Mouse (Mus musculus) urinary bladder, postnatal 0 days (tissue): ENCODE measurements around the gene Vmn1r191. TPM values are rescaled to one million over a fixed set of nuclear protein-coding genes. Genes with fewer than 3 reads are reported as not detected.

Source experiments
- microRNA-seq: library from miRNA; unstranded; fragments of <30 nt; microRNA quantifications from one replicate; pipeline ENCODE4, GENCODE M21; 2016
- polyA plus RNA-seq: library from polyadenylated mRNA; unstranded; fragments of >200 nt; fragmentation: Nextera tagmentation; extraction: Ambion mirVana; gene quantifications from 2 replicates; pipeline ENCODE4 v1.2.1, GENCODE M21; 2015

Gene Vmn1r191
- not detected in 2 replicates for polyA plus RNA-seq

GRCm38 (mm10) chr13:22183869-22184268, at the start of gene Vmn1r191:
TSS of gene Vmn1r191 (minus strand) at chr13:22183969.

DNA sequence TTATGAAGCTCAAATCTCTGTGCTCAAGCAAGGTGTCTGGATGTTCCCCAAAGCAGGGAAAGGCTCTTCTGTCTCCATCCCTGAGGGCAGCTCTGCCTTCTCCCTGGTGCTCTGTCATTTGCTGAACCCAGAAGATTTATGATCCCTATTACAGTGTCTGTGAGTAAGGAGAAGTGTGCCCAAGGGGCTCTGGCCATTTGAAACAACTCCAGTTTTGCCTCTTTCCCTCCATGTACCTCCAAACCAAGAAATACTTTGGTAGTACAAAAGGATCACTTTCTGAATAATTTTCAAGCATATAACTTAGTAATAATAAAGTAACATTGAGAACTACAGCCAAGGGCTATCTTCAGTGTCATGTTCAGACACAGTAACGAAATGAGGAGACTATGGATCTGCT, 39.3 kb upstream of the Vmn1r191 start, which contains the start of gene Vmn1r193:
TSS of gene Vmn1r193 (minus strand) at position 101 of the 400 bp plus-strand sequence.

DNA sequence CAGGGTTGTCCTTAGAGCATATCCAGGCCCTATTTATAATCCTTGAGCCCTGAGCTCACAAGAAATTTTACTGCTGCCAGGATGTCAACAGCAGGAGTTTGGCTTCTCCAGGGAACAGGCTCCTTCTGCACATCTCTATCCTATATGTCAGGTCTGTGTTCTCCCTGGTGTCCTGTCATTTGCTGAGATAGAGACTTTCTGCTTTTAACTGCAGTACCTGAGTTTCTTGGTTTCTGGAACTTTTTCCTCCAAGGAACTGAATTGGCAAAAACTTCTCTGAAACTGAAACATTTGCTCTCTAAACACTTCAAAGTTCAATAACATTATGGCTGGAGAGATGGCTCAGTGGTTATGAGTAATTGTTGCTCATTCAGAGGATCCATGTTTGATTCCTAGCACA, 7.3 kb upstream of the Vmn1r191 start, which contains the start of gene Vmn1r192:
TSS of gene Vmn1r192 (minus strand) at position 101 of the 400 bp plus-strand sequence.

Small RNA genes lying within 50 kb of the gene (microRNA-seq; reads per million reads assigned to microRNA genes)
- gene Gm23282 (not detected), gene Gm25084 (not detected)

Other genes starting within 250 kb of the Vmn1r191 start
- 1.1 and 1.2 TPM in 2 replicates for gene Zfp184, start 238.9 kb downstream of the Vmn1r191 start, polyA plus RNA-seq
- gene Pom121l2, start 202.8 kb downstream of the Vmn1r191 start, polyA plus RNA-seq: 0.17 TPM in 1 of 2 replicates, not detected in the other
- gene Prss16, start 174.2 kb downstream of the Vmn1r191 start, polyA plus RNA-seq: 0.35 and 0.80 TPM in 2 replicates
- gene Hist1h2ah, start 148.4 kb downstream of the Vmn1r191 start, polyA plus RNA-seq: 2.2 TPM in 1 of 2 replicates, not detected in the other
- 0.92 and 1.3 TPM in 2 replicates for gene Hist1h2bk, start 148.1 kb downstream of the Vmn1r191 start, polyA plus RNA-seq
- gene Hist1h4i, start 142.6 kb downstream of the Vmn1r191 start, polyA plus RNA-seq: 4.6 and 7.5 TPM in 2 replicates
- 8.4 and 8.8 TPM in 2 replicates for gene Hist1h2ag, start 141.0 kb downstream of the Vmn1r191 start, polyA plus RNA-seq
- 1.8 and 2.4 TPM in 2 replicates for gene Hist1h2bj, start 140.8 kb downstream of the Vmn1r191 start, polyA plus RNA-seq
- gene Vmn1r188, start 99.5 kb downstream of the Vmn1r191 start, polyA plus RNA-seq: not detected in 2 replicates
- gene Vmn1r189, start 78.1 kb downstream of the Vmn1r191 start, polyA plus RNA-seq: not detected in 2 replicates
- gene Vmn1r192, start 7.2 kb upstream of the Vmn1r191 start, polyA plus RNA-seq: not detected in 2 replicates
- not detected in 2 replicates for gene Vmn1r193, start 39.2 kb upstream of the Vmn1r191 start, polyA plus RNA-seq
- not detected in 2 replicates for gene Vmn1r194, start 60.2 kb upstream of the Vmn1r191 start, polyA plus RNA-seq
- gene Vmn1r195, start 86.6 kb upstream of the Vmn1r191 start, polyA plus RNA-seq: not detected in 2 replicates
- not detected in 2 replicates for gene Vmn1r196, start 106.0 kb upstream of the Vmn1r191 start, polyA plus RNA-seq
- not detected in 2 replicates for gene Vmn1r197, start 140.6 kb upstream of the Vmn1r191 start, polyA plus RNA-seq
- not detected in 2 replicates for gene Vmn1r198, start 166.4 kb upstream of the Vmn1r191 start, polyA plus RNA-seq
- gene Vmn1r199, start 195.8 kb upstream of the Vmn1r191 start, polyA plus RNA-seq: not detected in 2 replicates
- not detected in 2 replicates for gene Vmn1r200, start 206.4 kb upstream of the Vmn1r191 start, polyA plus RNA-seq